Mouse (Mus musculus) heart, embryonic 13.5 days (tissue): Measurements from ENCODE around the gene Ppef2. TPM values are rescaled to one million over a fixed set of nuclear protein-coding genes. Genes with fewer than 3 reads are reported as not detected.

Source experiments
- ATAC-seq: fragments of 200-750 bp; cut with Nextera tagmentation; 2 replicates; pipeline ENCODE4 v1.8.0; 2017; ENCODE audit warnings: moderate TSS enrichment; ENCODE audit not compliant: insufficient number of reproducible peaks, low FRiP score, low TSS enrichment; ENCODE audit errors: extremely low read depth
- H3K27ac ChIP-seq: fragments of 300-500 bp; sonication (generic); replicated peaks from 2 replicates; pipeline ENCODE4 v1.5.1; 2015; ENCODE audit warnings: moderate library complexity, mild to moderate bottlenecking, inconsistent platforms
- H3K27me3 ChIP-seq: fragments of 300-500 bp; sonication (generic); replicated peaks from 2 replicates; pipeline ENCODE4 v1.6.1; 2015; ENCODE audit warnings: mild to moderate bottlenecking, inconsistent platforms
- H3K36me3 ChIP-seq: fragments of 300-500 bp; sonication (generic); 2 replicates; pipeline ENCODE4 v1.6.1; 2015; ENCODE audit warnings: mild to moderate bottlenecking, inconsistent platforms
- H3K4me1 ChIP-seq: fragments of 300-500 bp; sonication (generic); 2 replicates; pipeline ENCODE4 v1.6.1; 2015; ENCODE audit warnings: inconsistent platforms
- H3K4me2 ChIP-seq: fragments of 300-500 bp; sonication (generic); 2 replicates; pipeline ENCODE4 v1.6.1; 2015; ENCODE audit warnings: inconsistent platforms, mild to moderate bottlenecking, moderate library complexity
- H3K4me3 ChIP-seq: fragments of 300-500 bp; sonication (generic); 2 replicates; pipeline ENCODE4 v1.5.1; 2015; ENCODE audit warnings: moderate library complexity, mild to moderate bottlenecking, inconsistent platforms
- H3K9ac ChIP-seq: fragments of 300-500 bp; sonication (generic); 2 replicates; pipeline ENCODE4 v1.6.1; 2015; ENCODE audit warnings: inconsistent platforms, mild to moderate bottlenecking, moderate library complexity
- H3K9me3 ChIP-seq: fragments of 300-500 bp; sonication (generic); 2 replicates; pipeline ENCODE4 v1.6.1; 2016; ENCODE audit warnings: inconsistent platforms
- WGBS: fragments of 180-500 bp; shearing (Covaris S2); methylation state at CpG from one replicate; pipeline ENCODE4 v1.1.7; 2015; ENCODE audit warnings: mixed read lengths; 5-methylcytosine and 5-hydroxymethylcytosine counted together
- polyA plus RNA-seq: library from polyadenylated mRNA; unstranded; fragments of >200 nt; fragmentation: Nextera tagmentation; extraction: Ambion mirVana; gene quantifications from 2 replicates; pipeline ENCODE4 v1.2.1, GENCODE M21; 2015

The Ppef2 gene
- polyA plus RNA-seq: 0.13 TPM in 1 of 2 replicates, not detected in the other

GRCm38 (mm10) chr5:92256218-92256617 lies at the start of gene Ppef2:
Gene Ppef2, minus strand, starts transcription at chr5:92256278.
- no peak within 1 kb of the TSS for H3K4me3 ChIP-seq
- H3K4me2 ChIP-seq: no peak within 1 kb of the TSS
- H3K9ac ChIP-seq: no peak within 1 kb of the TSS
- ATAC-seq: no peak
- no peak within 1 kb of the TSS for H3K27ac ChIP-seq
- 25% methylated on average over 6 of the region's 6 CpGs for WGBS
- H3K36me3 ChIP-seq: no peaks in the 10 kb centered on the region
- H3K9me3 ChIP-seq: no peaks in the 10 kb centered on the region
- peaks cover 11% of the 10 kb centered on the region for H3K4me1 ChIP-seq
- peaks cover 4% of the 10 kb centered on the region; the same call in 1 of the 2 replicates for H3K27me3 ChIP-seq

GRCm38 (mm10) chr5:92304291-92304690 lies 48.2 kb upstream of the Ppef2 start:
- Histone ChIP-seq H3K9me3 (no peaks in the 10 kb centered on the region), H3K36me3 (peaks cover 70% of the 10 kb centered on the region), H3K9ac (no peak overlapping the region), H3K27me3 (no peaks in the 10 kb centered on the region), H3K4me2 (no peak overlapping the region), H3K27ac (no peak overlapping the region), H3K4me1 (peaks cover 14% of the 10 kb centered on the region), H3K4me3 (no peak overlapping the region)
- ATAC-seq: no peak
- WGBS: 63% methylated on average over 3 of the region's 3 CpGs

- Histone ChIP-seq H3K4me3 (no peak overlapping the region), H3K27ac (no peak overlapping the region), H3K4me2 (no peak overlapping the region), H3K4me1 (peaks cover 3% of the 10 kb centered on the region; the same call in 1 of the 2 replicates), H3K27me3 (no peaks in the 10 kb centered on the region), H3K9me3 (no peaks in the 10 kb centered on the region), H3K9ac (no peak overlapping the region), H3K36me3 (peaks cover 85% of the 10 kb centered on the region)
- no peak for ATAC-seq
- 69% methylated on average over 13 of the region's 13 CpGs for WGBS
Measured at GRCm38 (mm10) chr5:92302149-92302840, 46.2 kb upstream of the Ppef2 start.

GRCm38 (mm10) chr5:92294525-92294924 lies 38.4 kb upstream of the Ppef2 start:
- 92% methylated on average over 2 of the region's 2 CpGs for WGBS
- Histone ChIP-seq H3K4me1 (no peaks in the 10 kb centered on the region), H3K27me3 (no peaks in the 10 kb centered on the region), H3K4me2 (no peak overlapping the region), H3K9me3 (no peaks in the 10 kb centered on the region), H3K36me3 (peaks cover 96% of the 10 kb centered on the region), H3K9ac (no peak overlapping the region), H3K27ac (no peak overlapping the region), H3K4me3 (no peak overlapping the region)
- no peak for ATAC-seq

GRCm38 (mm10) chr5:92291652-92292414 lies 35.8 kb upstream of the Ppef2 start:
- no peak overlapping the region for H3K4me3 ChIP-seq
- WGBS: 76% methylated on average over 6 of the region's 6 CpGs
- peaks cover 98% of the 10 kb centered on the region for H3K36me3 ChIP-seq
- no peak overlapping the region for H3K9ac ChIP-seq
- no peaks in the 10 kb centered on the region for H3K9me3 ChIP-seq
- ATAC-seq: no peak
- no peak overlapping the region for H3K27ac ChIP-seq
- no peaks in the 10 kb centered on the region for H3K27me3 ChIP-seq
- H3K4me1 ChIP-seq: no peaks in the 10 kb centered on the region
- no peak overlapping the region for H3K4me2 ChIP-seq

GRCm38 (mm10) chr5:92287840-92288239 lies 31.8 kb upstream of the Ppef2 start:
- H3K4me1 ChIP-seq: peaks cover 9% of the 10 kb centered on the region
- H3K27ac ChIP-seq: no peak overlapping the region
- no peaks in the 10 kb centered on the region for H3K9me3 ChIP-seq
- no peaks in the 10 kb centered on the region for H3K27me3 ChIP-seq
- H3K36me3 ChIP-seq: peaks cover 83% of the 10 kb centered on the region
- no peak for ATAC-seq
- WGBS: 79% methylated on average over 6 of the region's 6 CpGs
- H3K4me2 ChIP-seq: no peak overlapping the region
- H3K4me3 ChIP-seq: no peak overlapping the region
- H3K9ac ChIP-seq: no peak overlapping the region

- Histone ChIP-seq H3K4me3 (no peak overlapping the region), H3K9me3 (no peaks in the 10 kb centered on the region), H3K4me2 (no peak overlapping the region), H3K27ac (no peak overlapping the region), H3K27me3 (no peaks in the 10 kb centered on the region), H3K4me1 (peaks cover 21% of the 10 kb centered on the region), H3K36me3 (peaks cover 37% of the 10 kb centered on the region), H3K9ac (no peak overlapping the region)
- 43% methylated on average over 3 of the region's 3 CpGs for WGBS
- no peak for ATAC-seq
Measured at GRCm38 (mm10) chr5:92283107-92283506, 27.0 kb upstream of the Ppef2 start.

- WGBS: 71% methylated on average over 4 of the region's 4 CpGs
- peaks cover 21% of the 10 kb centered on the region for H3K4me1 ChIP-seq
- H3K27me3 ChIP-seq: no peaks in the 10 kb centered on the region
- no peak overlapping the region for H3K9ac ChIP-seq
- no peak overlapping the region for H3K27ac ChIP-seq
- H3K4me2 ChIP-seq: no peak overlapping the region
- H3K9me3 ChIP-seq: no peaks in the 10 kb centered on the region
- ATAC-seq: no peak
- peaks cover 32% of the 10 kb centered on the region for H3K36me3 ChIP-seq
- H3K4me3 ChIP-seq: no peak overlapping the region
Measured at GRCm38 (mm10) chr5:92282571-92282970, 26.5 kb upstream of the Ppef2 start.

- no peak overlapping the region for H3K4me3 ChIP-seq
- peaks cover 21% of the 10 kb centered on the region for H3K4me1 ChIP-seq
- WGBS: 87% methylated on average over 10 of the region's 10 CpGs
- no peaks in the 10 kb centered on the region for H3K36me3 ChIP-seq
- no peak overlapping the region for H3K9ac ChIP-seq
- no peak overlapping the region for H3K4me2 ChIP-seq
- no peaks in the 10 kb centered on the region for H3K9me3 ChIP-seq
- H3K27ac ChIP-seq: no peak overlapping the region
- peaks cover 8% of the 10 kb centered on the region for H3K27me3 ChIP-seq
- no peak for ATAC-seq
Measured at GRCm38 (mm10) chr5:92278942-92279537, 23.0 kb upstream of the Ppef2 start.

- Histone ChIP-seq H3K27me3 (peaks cover 8% of the 10 kb centered on the region), H3K9me3 (no peaks in the 10 kb centered on the region), H3K4me3 (peak within 1 kb of the TSS; percentile 80), H3K4me1 (peaks cover 11% of the 10 kb centered on the region), H3K27ac (peak within 1 kb of the TSS; percentile 50; the same call in 1 of the 2 replicates), H3K4me2 (peak within 1 kb of the TSS; percentile 97), H3K36me3 (no peaks in the 10 kb centered on the region), H3K9ac (peak within 1 kb of the TSS; percentile 82)
- peak; percentile 78 for ATAC-seq
- WGBS: 2% methylated on average over 54 of the region's 54 CpGs
Measured at GRCm38 (mm10) chr5:92277437-92278394, 21.6 kb upstream of the Ppef2 start, which contains the start of gene Naaa. Gene Naaa, minus strand, starts transcription at chr5:92278170.
